Mouse (Mus musculus): ENCODE results near the gene Dcaf11. TPM values are rescaled to one million over a fixed set of nuclear protein-coding genes. Genes with fewer than 3 reads are reported as not detected.

Gene Dcaf11
- total and polyA plus RNA-seq, 3 experiments: 24.3 to 37.9 TPM; not detected in 1

DNA sequence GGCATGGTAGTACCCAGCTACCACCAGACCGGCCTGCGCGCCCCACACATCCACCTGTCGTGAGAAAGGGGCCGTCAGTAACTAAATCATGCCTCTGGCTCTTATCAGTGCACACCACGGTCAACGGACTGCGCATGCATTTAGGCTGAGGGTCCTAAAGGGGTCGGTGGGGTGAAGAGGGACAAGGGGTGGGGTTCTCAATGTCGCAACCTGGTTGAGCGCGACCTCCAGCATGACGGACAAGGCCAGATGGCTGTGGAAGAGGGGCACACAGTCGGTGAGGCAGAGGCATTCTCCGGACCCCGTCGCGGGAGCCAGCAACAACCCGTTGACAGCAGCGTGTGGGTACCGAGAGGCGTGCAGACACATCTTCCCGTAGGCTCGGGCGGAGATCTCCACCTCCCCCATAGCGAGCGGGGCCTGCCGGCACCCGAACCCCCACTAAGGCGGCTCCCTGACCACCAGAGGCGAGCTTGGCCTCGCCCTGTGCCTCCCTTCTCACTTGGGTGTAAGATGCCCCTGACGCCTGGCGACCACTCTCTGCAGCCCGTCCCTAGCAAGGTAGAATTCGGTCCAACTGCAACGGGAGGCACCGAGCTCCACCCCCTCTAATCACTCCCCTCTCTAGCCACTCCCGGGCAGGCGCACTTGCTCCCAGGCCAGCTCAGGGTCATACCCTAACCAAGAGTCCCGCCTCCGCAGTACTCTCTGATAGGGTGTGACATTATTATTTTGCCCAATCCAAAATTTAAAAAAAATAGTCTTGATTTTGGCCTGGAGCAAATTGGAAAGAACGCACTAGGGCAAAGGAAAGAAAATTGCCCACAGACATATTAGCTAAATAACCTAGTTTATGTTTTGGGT lies 25.1 kb downstream of the Dcaf11 start, which contains the start of gene Emc9:
Gene Emc9, minus strand, starts transcription at position 601 of the 864 bp plus-strand sequence.
- Histone ChIP-seq H3K9ac (ENCODE audit: control insufficient read depth, low read depth, low read length, poor library complexity, severe bottlenecking) (peak within 1 kb of the TSS; percentile 73), H3K36me3 (ENCODE audit: control insufficient read depth in 1 of 2, insufficient read depth in 2 of 2, low read length in 2 of 2) (peaks cover 0 to 34% of the 10 kb centered on the region in 2 experiments; a peak in 2 of 4 replicates), H3K4me1 (ENCODE audit: control insufficient read depth in 1 of 2, insufficient read depth in 2 of 2, low read length in 2 of 2) (peaks cover 3 to 37% of the 10 kb centered on the region in 2 experiments), H3K4me3 (ENCODE audit: control insufficient read depth in 1 of 2, insufficient read depth in 1 of 2, low read depth in 2 of 2, low read length in 2 of 2) (peak within 1 kb of the TSS; percentile 78 to 82), H3K79me2 (ENCODE audit: control insufficient read depth, insufficient read depth, low read length, poor library complexity) (peaks cover 12% of the 10 kb centered on the region), H3K27me3 (ENCODE audit: control insufficient read depth in 1 of 2, insufficient read depth in 2 of 2, low read length in 2 of 2) (no peaks in the 10 kb centered on the region), H3K9me3 (replicated peaks; ENCODE audit: insufficient read depth, low read length) (no peaks in the 10 kb centered on the region), H3K27ac (ENCODE audit: control insufficient read depth, low read depth, low read length) (peak within 1 kb of the TSS; percentile 100)
- DNase-seq (ENCODE audit: low read depth, low spot score): peak; percentile 96
- TF ChIP-seq EP300 (IDR thresholded peaks at IDR 0.05; ENCODE audit: low read depth in 1 of 2, low read length in 2 of 2) (peak in 1 of 2 experiments; percentile 51; a peak in 1 of 4 replicates), TAL1 (IDR thresholded peaks at IDR 0.05; ENCODE audit: low read length) (0 out of 2 replicates have a peak, but pooled peaks have one; percentile 6), MAX (IDR thresholded peaks at IDR 0.05; ENCODE audit: low read length) (peak; percentile 64; the same call in 1 of the 2 replicates), POLR2AphosphoS2 (IDR thresholded peaks at IDR 0.05; ENCODE audit: low read length) (peak; percentile 80; the same call in 1 of the 2 replicates), NRF1 (IDR thresholded peaks at IDR 0.05; ENCODE audit: insufficient read depth, low read depth, low read length, poor library complexity, severe bottlenecking) (peak; percentile 80), MAZ (IDR thresholded peaks at IDR 0.05; ENCODE audit: low read depth, low read length) (no peak), NELFE (IDR thresholded peaks at IDR 0.05; ENCODE audit: low read depth, low read length) (peak; percentile 66), ZNF384 (IDR thresholded peaks at IDR 0.05; ENCODE audit: low read depth, low read length) (peak; percentile 74), HCFC1 (IDR thresholded peaks at IDR 0.05; ENCODE audit: low read depth, low read length) (peak; percentile 55), RCOR1 (IDR thresholded peaks at IDR 0.05; ENCODE audit: low read depth, low read length) (peak; percentile 57; the same call in 1 of the 2 replicates), MXI1 (IDR thresholded peaks at IDR 0.05; ENCODE audit: low read depth, low read length) (peak; percentile 89), ZKSCAN1 (IDR thresholded peaks at IDR 0.05; ENCODE audit: low read depth, low read length) (no peak), GATA1 (IDR thresholded peaks at IDR 0.05; ENCODE audit: low read depth, low read length) (peak; percentile 49; the same call in 1 of the 2 replicates), ETS1 (IDR thresholded peaks at IDR 0.05; ENCODE audit: low read depth, low read length) (0 out of 2 replicates have a peak, but pooled peaks have one; percentile 6), RAD21 (IDR thresholded peaks at IDR 0.05; ENCODE audit: low read depth, low read length) (no peak), E2F4 (IDR thresholded peaks at IDR 0.05; ENCODE audit: borderline replicate concordance, low read depth, low read length) (no peak), ZC3H11A (IDR thresholded peaks at IDR 0.05; ENCODE audit: low read depth, low read length) (no peak), POLR2AphosphoS5 (IDR thresholded peaks at IDR 0.05; ENCODE audit: borderline replicate concordance, low read depth, low read length) (no peak), POLR2A (IDR thresholded peaks at IDR 0.05; ENCODE audit: control insufficient read depth in 1 of 2, insufficient read depth in 1 of 2, low read depth in 1 of 2, low read length in 2 of 2, poor library complexity in 1 of 2) (peak in 1 of 2 experiments; percentile 78; a peak in 2 of 4 replicates), MYB (IDR thresholded peaks at IDR 0.05; ENCODE audit: low read depth, low read length) (no peak), SIN3A (IDR thresholded peaks at IDR 0.05; ENCODE audit: low read length) (peak; percentile 62)

Data from MEL (cell line).